Mouse (Mus musculus) E14TG2a.4 (cell line): ENCODE data around the gene Adam10.

Source experiments
- CTCF ChIP-seq: conservative IDR thresholded peaks from 2 replicates; pipeline ENCODE4 v1.5.1; 2014; ENCODE audit warnings: low read length
- NANOG ChIP-seq: IDR thresholded peaks from 2 replicates; pipeline ENCODE4 v1.6.1; 2014; ENCODE audit warnings: borderline replicate concordance, low read length, mixed read lengths
- POU5F1 ChIP-seq: IDR thresholded peaks from 2 replicates; pipeline ENCODE4 v1.6.1; 2014; ENCODE audit warnings: low read length, borderline replicate concordance

DNA sequence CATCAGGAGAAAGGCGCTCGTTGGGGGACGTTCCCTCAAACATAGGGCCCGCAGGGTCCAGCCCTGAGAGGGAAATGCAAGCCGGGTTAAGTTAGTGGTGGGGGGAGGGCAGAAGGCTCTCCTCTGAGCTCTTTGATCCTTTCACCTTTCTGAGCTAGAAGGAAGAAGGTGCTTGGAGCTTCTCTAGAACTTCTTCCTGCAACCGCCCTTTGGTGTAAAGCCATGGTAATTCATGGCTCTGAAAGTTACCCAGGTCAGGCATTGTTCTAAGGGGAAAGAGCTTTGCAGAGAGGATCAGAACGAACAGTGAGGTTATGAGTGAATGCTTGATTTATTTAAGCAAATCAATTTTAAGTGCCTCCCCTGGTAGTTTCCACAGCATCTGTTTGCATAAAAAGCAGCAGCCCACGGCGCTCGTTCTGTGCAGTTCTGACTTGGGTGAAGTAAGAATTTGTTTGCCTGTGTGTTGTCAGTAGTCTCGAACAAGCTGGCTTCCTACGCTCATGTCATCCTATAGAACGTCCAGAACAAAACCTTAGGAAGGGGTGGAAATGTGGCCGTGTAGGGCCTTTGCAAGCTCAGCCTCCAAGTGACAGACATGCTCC is 138.0 kb downstream of the Adam10 start:
- TF ChIP-seq CTCF (no peak), POU5F1 (no peak), NANOG (no peak)
